Mouse (Mus musculus): ENCODE results near the gene Gm5294. TPM values are rescaled to one million over a fixed set of nuclear protein-coding genes. Genes with fewer than 3 reads are reported as not detected.

Gene Gm5294
- polyA plus RNA-seq, 1 experiment from 2014 or later: not detected

GRCm38 (mm10) chr5:138804286-138804685, 15.6 kb upstream of the Gm5294 start:
- no peaks in the 10 kb centered on the region for H3K4me1 ChIP-seq (replicated peaks; ENCODE audit: control insufficient read depth, insufficient read depth, low read length)
- WGBS: 93% methylated on average over 5 of the region's 5 CpGs
- no peak for TF ChIP-seq CTCF (IDR thresholded peaks at IDR 0.05; ENCODE audit: low read depth)
- H3K27me3 ChIP-seq (replicated peaks; ENCODE audit: control insufficient read depth, insufficient read depth, low read length): no peaks in the 10 kb centered on the region
- H3K4me3 ChIP-seq (ENCODE audit: low read depth, low read length): no peak overlapping the region
- H3K9ac ChIP-seq (ENCODE audit: low read depth, low read length): no peak overlapping the region
- H3K4me2 ChIP-seq (replicated peaks; ENCODE audit: low read depth): no peak overlapping the region
- no peak for ATAC-seq
- no peak overlapping the region for H3K27ac ChIP-seq (ENCODE audit: low read depth, low read length)
- H3K9me3 ChIP-seq (ENCODE audit: control insufficient read depth): no peaks in the 10 kb centered on the region
- no peaks in the 10 kb centered on the region for H3K36me3 ChIP-seq (ENCODE audit: control insufficient read depth, insufficient read depth)

- no peaks in the 10 kb centered on the region for H3K27me3 ChIP-seq (replicated peaks; ENCODE audit: control insufficient read depth, insufficient read depth, low read length)
- no peak overlapping the region for H3K4me2 ChIP-seq (replicated peaks; ENCODE audit: low read depth)
- no peaks in the 10 kb centered on the region for H3K9me3 ChIP-seq (ENCODE audit: control insufficient read depth)
- WGBS: 71% methylated on average over 6 of the region's 6 CpGs
- no peak for TF ChIP-seq CTCF (IDR thresholded peaks at IDR 0.05; ENCODE audit: low read depth)
- H3K27ac ChIP-seq (ENCODE audit: low read depth, low read length): no peak overlapping the region
- H3K36me3 ChIP-seq (ENCODE audit: control insufficient read depth, insufficient read depth): no peaks in the 10 kb centered on the region
- no peak overlapping the region for H3K9ac ChIP-seq (ENCODE audit: low read depth, low read length)
- H3K4me1 ChIP-seq (replicated peaks; ENCODE audit: control insufficient read depth, insufficient read depth, low read length): no peaks in the 10 kb centered on the region
- no peak overlapping the region for H3K4me3 ChIP-seq (ENCODE audit: low read depth, low read length)
- no peak for ATAC-seq
Measured at GRCm38 (mm10) chr5:138809767-138810166, 10.1 kb upstream of the Gm5294 start.

GRCm38 (mm10) chr5:138820717-138821332, 945 bp downstream of the Gm5294 start:
- peak overlapping the region; percentile 62 for H3K4me2 ChIP-seq (replicated peaks; ENCODE audit: low read depth)
- H3K36me3 ChIP-seq (ENCODE audit: control insufficient read depth, insufficient read depth): no peaks in the 10 kb centered on the region
- H3K27me3 ChIP-seq (replicated peaks; ENCODE audit: control insufficient read depth, insufficient read depth, low read length): peaks cover 42% of the 10 kb centered on the region
- H3K9me3 ChIP-seq (ENCODE audit: control insufficient read depth): no peaks in the 10 kb centered on the region
- H3K4me3 ChIP-seq (ENCODE audit: low read depth, low read length): peak overlapping the region; percentile 23
- ATAC-seq: no peak
- no peak for TF ChIP-seq CTCF (IDR thresholded peaks at IDR 0.05; ENCODE audit: low read depth)
- WGBS: 4% methylated on average over 38 of the region's 39 CpGs
- H3K27ac ChIP-seq (ENCODE audit: low read depth, low read length): no peak overlapping the region
- H3K4me1 ChIP-seq (replicated peaks; ENCODE audit: control insufficient read depth, insufficient read depth, low read length): no peaks in the 10 kb centered on the region
- H3K9ac ChIP-seq (ENCODE audit: low read depth, low read length): no peak overlapping the region

GRCm38 (mm10) chr5:138825090-138825489, 5.2 kb downstream of the Gm5294 start:
- WGBS: 48% methylated on average over 3 of the region's 3 CpGs
- peaks cover 31% of the 10 kb centered on the region for H3K27me3 ChIP-seq (replicated peaks; ENCODE audit: control insufficient read depth, insufficient read depth, low read length)

GRCm38 (mm10) chr5:138833406-138833805, 13.5 kb downstream of the Gm5294 start:
- Histone ChIP-seq H3K27ac (ENCODE audit: low read depth, low read length) (no peak overlapping the region), H3K4me1 (replicated peaks; ENCODE audit: control insufficient read depth, insufficient read depth, low read length) (no peaks in the 10 kb centered on the region), H3K9ac (ENCODE audit: low read depth, low read length) (no peak overlapping the region), H3K36me3 (ENCODE audit: control insufficient read depth, insufficient read depth) (no peaks in the 10 kb centered on the region), H3K27me3 (replicated peaks; ENCODE audit: control insufficient read depth, insufficient read depth, low read length) (no peaks in the 10 kb centered on the region), H3K4me3 (ENCODE audit: low read depth, low read length) (no peak overlapping the region), H3K4me2 (replicated peaks; ENCODE audit: low read depth) (no peak overlapping the region), H3K9me3 (ENCODE audit: control insufficient read depth) (no peaks in the 10 kb centered on the region)
- 37% methylated on average over 6 of the region's 6 CpGs for WGBS
- ATAC-seq: no peak
- no peak for TF ChIP-seq CTCF (IDR thresholded peaks at IDR 0.05; ENCODE audit: low read depth)

More at GRCm38 (mm10) chr5:138825090-138825489, 5.2 kb downstream of the Gm5294 start:
- H3K4me1 ChIP-seq (replicated peaks; ENCODE audit: control insufficient read depth, insufficient read depth, low read length): no peaks in the 10 kb centered on the region
- no peak overlapping the region for H3K4me2 ChIP-seq (replicated peaks; ENCODE audit: low read depth)
- H3K4me3 ChIP-seq (ENCODE audit: low read depth, low read length): no peak overlapping the region
- no peaks in the 10 kb centered on the region for H3K36me3 ChIP-seq (ENCODE audit: control insufficient read depth, insufficient read depth)
- no peak overlapping the region for H3K9ac ChIP-seq (ENCODE audit: low read depth, low read length)
- TF ChIP-seq CTCF (IDR thresholded peaks at IDR 0.05; ENCODE audit: low read depth): no peak
- no peak for ATAC-seq
- H3K27ac ChIP-seq (ENCODE audit: low read depth, low read length): no peak overlapping the region
- H3K9me3 ChIP-seq (ENCODE audit: control insufficient read depth): no peaks in the 10 kb centered on the region

GRCm38 (mm10) chr5:138834910-138835309, 15.0 kb downstream of the Gm5294 start:
- Histone ChIP-seq H3K36me3 (ENCODE audit: control insufficient read depth, insufficient read depth) (no peaks in the 10 kb centered on the region), H3K4me2 (replicated peaks; ENCODE audit: low read depth) (no peak overlapping the region), H3K4me3 (ENCODE audit: low read depth, low read length) (no peak overlapping the region), H3K4me1 (replicated peaks; ENCODE audit: control insufficient read depth, insufficient read depth, low read length) (no peaks in the 10 kb centered on the region), H3K27ac (ENCODE audit: low read depth, low read length) (no peak overlapping the region), H3K9me3 (ENCODE audit: control insufficient read depth) (no peaks in the 10 kb centered on the region), H3K9ac (ENCODE audit: low read depth, low read length) (no peak overlapping the region), H3K27me3 (replicated peaks; ENCODE audit: control insufficient read depth, insufficient read depth, low read length) (no peaks in the 10 kb centered on the region)
- TF ChIP-seq CTCF (IDR thresholded peaks at IDR 0.05; ENCODE audit: low read depth): no peak
- WGBS: 62% methylated on average over 3 of the region's 3 CpGs
- ATAC-seq: no peak
